Mouse (Mus musculus) ES-E14 (cell line): ENCODE data around the gene B4galt1. TPM values are rescaled to one million over a fixed set of nuclear protein-coding genes. Genes with fewer than 3 reads are reported as not detected.
A peak's percentile ranks its signal among the peaks of the same experiment; 100 is the strongest.

ENCODE experiments used
- DNase-seq: peaks from one replicate; pipeline ENCODE4 v3.0.0-alpha.2; 2013; ENCODE audit warnings: low read depth, low spot score
- H3K27ac ChIP-seq: 2 replicates; pipeline ENCODE4 v1.5.1; 2012; ENCODE audit warnings: low read depth, mild to moderate bottlenecking, low read length, moderate library complexity, mixed read lengths; ENCODE audit not compliant: poor library complexity, insufficient read depth, severe bottlenecking
- H3K36me3 ChIP-seq: 2 replicates; pipeline ENCODE4 v1.6.1; 2012; ENCODE audit warnings: mild to moderate bottlenecking, low read length, moderate library complexity, mixed read lengths; ENCODE audit not compliant: control insufficient read depth, poor library complexity, insufficient read depth, severe bottlenecking
- H3K4me1 ChIP-seq, 2 experiments: fragments of 150-350 bp in 1 of 2; sonication (generic) in 1 of 2; 2 replicates each; pipeline ENCODE4 v1.6.1; 2012; ENCODE audit warnings: low read length in 2 of 2, mild to moderate bottlenecking in 1 of 2, mixed read lengths in 1 of 2; ENCODE audit not compliant: control insufficient read depth in 2 of 2, insufficient read depth in 2 of 2, poor library complexity in 1 of 2
- H3K4me3 ChIP-seq, 2 experiments: fragments of 150-350 bp in 1 of 2; sonication (generic) in 1 of 2; 2 replicates each; pipeline ENCODE4 v1.5.1; 2012; ENCODE audit warnings: low read length in 2 of 2, low read depth in 1 of 2, mild to moderate bottlenecking in 1 of 2, mixed read lengths in 1 of 2; ENCODE audit not compliant: insufficient read depth in 1 of 2, poor library complexity in 1 of 2, severe bottlenecking in 1 of 2
- H3K9ac ChIP-seq: 2 replicates; pipeline ENCODE4 v1.6.1; 2012; ENCODE audit warnings: low read depth, mild to moderate bottlenecking, low read length, mixed read lengths; ENCODE audit not compliant: poor library complexity, insufficient read depth, severe bottlenecking
- H3K9me3 ChIP-seq: fragments of 150-350 bp; sonication (generic); 2 replicates; pipeline ENCODE4 v1.6.1; 2012; ENCODE audit warnings: low read depth, mild to moderate bottlenecking, low read length; ENCODE audit not compliant: control insufficient read depth, insufficient read depth
- CHD2 ChIP-seq: IDR thresholded peaks from 2 replicates; pipeline ENCODE4 v1.6.1; 2014; ENCODE audit warnings: mild to moderate bottlenecking, low read depth, low read length, inconsistent platforms
- HCFC1 ChIP-seq: IDR thresholded peaks from 2 replicates; pipeline ENCODE4 v1.6.1; 2012; ENCODE audit warnings: low read length, inconsistent platforms, borderline replicate concordance; ENCODE audit not compliant: insufficient read depth
- MAFK ChIP-seq: IDR thresholded peaks from 2 replicates; pipeline ENCODE4 v1.6.1; 2014; ENCODE audit warnings: mild to moderate bottlenecking, low read depth, low read length, inconsistent platforms; ENCODE audit not compliant: insufficient read depth
- ZC3H11A ChIP-seq: IDR thresholded peaks from 2 replicates; pipeline ENCODE4 v1.6.1; 2012; ENCODE audit warnings: low read depth, mild to moderate bottlenecking, inconsistent platforms, low read length, borderline replicate concordance
- ZNF384 ChIP-seq: IDR thresholded peaks from 2 replicates; pipeline ENCODE4 v1.6.1; 2012; ENCODE audit warnings: low read depth, low read length, inconsistent platforms
- in situ Hi-C, 2 experiments: fragments of 600-800 bp; cut with MboI; formaldehyde crosslinking; loops; one replicate each; pipeline ENCODE4 v1.15.1; 2025; ENCODE audit warnings: low sequenced_read_pairs in 2 of 2, inconsistent platforms in 1 of 2; ENCODE audit not compliant: unreplicated experiment in 2 of 2
- total RNA-seq: library from RNA; depleted of rRNA; stranded (reverse); fragments of 300-350 nt; gene quantifications from 2 replicates; pipeline ENCODE4 v1.2.3, GENCODE M21; 2012

B4galt1 gene
- total RNA-seq, 1 experiment: 29.2 TPM

- Histone ChIP-seq H3K9me3 (no peaks in the 10 kb centered on the region), H3K4me3 (no peak overlapping the region), H3K36me3 (peaks cover 8% of the 10 kb centered on the region; the same call in 1 of the 2 replicates), H3K4me1 (peaks cover 2 to 31% of the 10 kb centered on the region in 2 experiments; a peak in 3 of 4 replicates), H3K9ac (no peak overlapping the region), H3K27ac (no peak overlapping the region)
- in situ Hi-C loops: no loop called here
- TF ChIP-seq MAFK: no peak
- TF ChIP-seq ZNF384: no peak
- TF ChIP-seq ZC3H11A: no peak
- no peak for TF ChIP-seq CHD2
- DNase-seq: no peak
Observed at GRCm38 (mm10) chr4:40824505-40824904, 29.3 kb downstream of the B4galt1 start.

- peaks cover 9% of the 10 kb centered on the region; the same call in 1 of the 2 replicates for H3K36me3 ChIP-seq
- in situ Hi-C loops: no loop called here
- TF ChIP-seq HCFC1: no peak
- no peak for TF ChIP-seq ZNF384
- no peak for TF ChIP-seq ZC3H11A
- TF ChIP-seq MAFK: no peak
- TF ChIP-seq CHD2: no peak
- H3K9me3 ChIP-seq: no peaks in the 10 kb centered on the region
- DNase-seq: no peak
- peaks cover 2 to 31% of the 10 kb centered on the region in 2 experiments; a peak in 3 of 4 replicates for H3K4me1 ChIP-seq
- 0 out of 2 replicates have a peak overlapping the region, but pooled peaks have one; percentile 1 for H3K27ac ChIP-seq
- H3K4me3 ChIP-seq: no peak overlapping the region
- no peak overlapping the region for H3K9ac ChIP-seq
Observed at GRCm38 (mm10) chr4:40823664-40824063, 30.1 kb downstream of the B4galt1 start.

- Histone ChIP-seq H3K9ac (no peak overlapping the region), H3K36me3 (peaks cover 11% of the 10 kb centered on the region; the same call in 1 of the 2 replicates), H3K4me3 (no peak overlapping the region), H3K9me3 (no peaks in the 10 kb centered on the region), H3K27ac (0 out of 2 replicates have a peak overlapping the region, but pooled peaks have one; percentile 1), H3K4me1 (peaks cover 2 to 36% of the 10 kb centered on the region in 2 experiments; a peak in 3 of 4 replicates)
- TF ChIP-seq ZNF384 (no peak), ZC3H11A (no peak), CHD2 (no peak), MAFK (no peak), HCFC1 (no peak)
- in situ Hi-C loops: no loop called here
- no peak for DNase-seq
Observed at GRCm38 (mm10) chr4:40823151-40823550, 30.7 kb downstream of the B4galt1 start.

DNA sequence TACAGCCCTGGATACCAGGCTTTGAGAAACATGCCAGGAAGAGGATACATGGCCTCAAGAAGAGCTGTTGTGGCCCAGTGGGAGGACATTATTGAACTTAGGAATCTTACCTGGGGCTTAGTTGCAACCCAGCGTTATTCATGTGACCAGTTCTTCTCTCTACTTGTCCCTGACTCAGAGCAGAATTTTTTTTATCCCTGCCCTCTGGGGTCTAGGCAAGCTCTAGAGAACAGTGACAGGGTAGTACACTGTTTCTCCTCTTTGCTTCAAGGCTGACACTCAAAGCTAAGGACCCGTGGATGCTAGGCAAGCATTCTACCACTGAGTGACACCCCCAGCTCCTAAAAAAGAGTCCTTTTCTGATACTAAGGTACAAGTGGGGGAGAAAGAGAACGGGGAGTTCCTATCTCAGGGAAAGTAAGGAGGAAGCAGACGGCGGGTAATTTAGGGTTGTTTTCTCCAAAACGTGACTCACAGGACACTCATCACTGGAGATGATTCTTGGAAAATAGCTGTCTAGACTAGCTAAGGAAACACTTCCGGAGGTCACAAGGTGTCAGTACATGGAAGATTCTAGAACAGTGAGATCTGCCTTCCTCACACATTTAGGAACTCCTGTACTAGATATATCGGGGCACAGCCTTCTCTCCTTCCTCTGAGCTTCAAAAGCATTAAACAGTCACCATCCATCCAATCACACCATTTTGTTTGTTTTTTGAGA, 32.3 kb downstream of the B4galt1 start:
- in situ Hi-C loops: no loop called here
- Histone ChIP-seq H3K4me3 (no peak overlapping the region), H3K9ac (no peak overlapping the region), H3K27ac (no peak overlapping the region), H3K36me3 (peaks cover 9% of the 10 kb centered on the region; the same call in 1 of the 2 replicates), H3K9me3 (no peaks in the 10 kb centered on the region), H3K4me1 (peaks cover 2 to 32% of the 10 kb centered on the region in 2 experiments; a peak in 3 of 4 replicates)
- no peak for DNase-seq
- TF ChIP-seq MAFK: no peak
- no peak for TF ChIP-seq ZNF384
- no peak for TF ChIP-seq CHD2
- TF ChIP-seq HCFC1: no peak
- no peak for TF ChIP-seq ZC3H11A
